Mouse (Mus musculus) stomach, embryonic 14.5 days (tissue): ENCODE data around the gene Slc9a9. TPM values are rescaled to one million over a fixed set of nuclear protein-coding genes. Genes with fewer than 3 reads are reported as not detected.

Source experiments
- ATAC-seq: fragments of 200-750 bp; cut with Nextera tagmentation; 2 replicates; pipeline ENCODE4 v1.8.0; 2017; ENCODE audit warnings: low read depth, moderate TSS enrichment; ENCODE audit not compliant: insufficient number of reproducible peaks, insufficient read depth, low FRiP score
- H3K27ac ChIP-seq: fragments of 300-500 bp; sonication (generic); 2 replicates; pipeline ENCODE4 v1.5.1; 2014; ENCODE audit warnings: mild to moderate bottlenecking, low read length, moderate library complexity, mixed read lengths
- H3K27me3 ChIP-seq: fragments of 300-500 bp; sonication (generic); 2 replicates; pipeline ENCODE4 v1.6.1; 2014; ENCODE audit warnings: low read length, control low read depth, mixed read lengths; ENCODE audit not compliant: control insufficient read depth, insufficient read depth
- H3K36me3 ChIP-seq: fragments of 300-500 bp; sonication (generic); 2 replicates; pipeline ENCODE4 v1.6.1; 2014; ENCODE audit warnings: mild to moderate bottlenecking, control low read depth, low read length, moderate library complexity, mixed read lengths; ENCODE audit not compliant: control insufficient read depth, insufficient read depth
- H3K4me1 ChIP-seq: fragments of 300-500 bp; sonication (generic); 2 replicates; pipeline ENCODE4 v1.6.1; 2014; ENCODE audit warnings: low read length, control low read depth, mixed read lengths; ENCODE audit not compliant: control insufficient read depth, insufficient read depth
- H3K4me2 ChIP-seq: fragments of 300-500 bp; sonication (generic); replicated peaks from 2 replicates; pipeline ENCODE4 v1.6.1; 2014; ENCODE audit warnings: low read depth, low read length, control low read depth
- H3K4me3 ChIP-seq: fragments of 300-500 bp; sonication (generic); 2 replicates; pipeline ENCODE4 v1.5.1; 2014; ENCODE audit warnings: low read depth, low read length, control low read depth
- H3K9ac ChIP-seq: fragments of 300-500 bp; sonication (generic); replicated peaks from 2 replicates; pipeline ENCODE4 v1.6.1; 2014; ENCODE audit warnings: low read depth, mild to moderate bottlenecking, control low read depth, low read length, moderate library complexity, mixed read lengths
- H3K9me3 ChIP-seq: fragments of 300-500 bp; sonication (generic); 2 replicates; pipeline ENCODE4 v1.6.1; 2016; ENCODE audit warnings: low read depth, low read length, control low read depth; ENCODE audit not compliant: control insufficient read depth
- WGBS: fragments of 180-500 bp; shearing (Covaris S2); extraction: QIAGEN DNeasy Blood & Tissue Kit; methylation state at CpG from one replicate; pipeline ENCODE4 v1.1.7; 2014; 5-methylcytosine and 5-hydroxymethylcytosine counted together
- polyA plus RNA-seq: library from polyadenylated mRNA; unstranded; fragments of >200 nt; fragmentation: Nextera tagmentation; extraction: Ambion mirVana; gene quantifications from 2 replicates; pipeline ENCODE4 v1.2.1, GENCODE M21; 2014

The Slc9a9 gene
- polyA plus RNA-seq, 1 experiment from 2014 or later, result 4.2 TPM

GRCm38 (mm10) chr9:94839204-94839603, 169.5 kb downstream of the Slc9a9 start:
- Histone ChIP-seq H3K27me3 (no peaks in the 10 kb centered on the region), H3K4me2 (no peak overlapping the region), H3K4me3 (no peak overlapping the region), H3K4me1 (no peaks in the 10 kb centered on the region), H3K27ac (no peak overlapping the region), H3K9ac (no peak overlapping the region), H3K36me3 (no peaks in the 10 kb centered on the region), H3K9me3 (no peaks in the 10 kb centered on the region)
- no peak for ATAC-seq
- WGBS, result 87% methylated on average over 11 of the region's 11 CpGs

DNA sequence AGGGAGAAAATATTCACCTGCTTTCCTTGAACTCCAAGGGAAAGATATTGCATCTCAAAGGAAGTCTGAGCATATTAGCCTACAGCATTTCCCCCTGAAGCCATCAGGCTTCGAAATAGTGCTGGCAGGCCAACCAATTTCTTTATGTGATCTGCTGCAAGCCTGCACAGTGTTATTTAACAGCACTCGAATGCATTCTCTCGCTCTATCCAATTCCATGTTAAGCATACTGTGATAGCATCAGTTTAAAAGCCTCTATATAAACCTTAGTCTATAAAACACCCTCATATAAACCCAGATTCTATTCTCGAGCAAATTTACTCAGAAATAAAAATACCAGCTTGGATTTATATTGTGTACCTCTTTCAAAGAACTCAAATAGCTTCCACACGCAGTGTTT, 170.7 kb downstream of the Slc9a9 start:
- 69% methylated on average over 5 of the region's 5 CpGs for WGBS
- Histone ChIP-seq H3K4me2 (no peak overlapping the region), H3K4me3 (no peak overlapping the region), H3K4me1 (no peaks in the 10 kb centered on the region), H3K36me3 (no peaks in the 10 kb centered on the region), H3K27ac (no peak overlapping the region), H3K9me3 (no peaks in the 10 kb centered on the region), H3K9ac (no peak overlapping the region), H3K27me3 (no peaks in the 10 kb centered on the region)
- no peak for ATAC-seq

GRCm38 (mm10) chr9:94840972-94841371, 171.3 kb downstream of the Slc9a9 start:
- no peak for ATAC-seq
- WGBS, result 84% methylated on average over 4 of the region's 4 CpGs
- H3K9ac ChIP-seq, result no peak overlapping the region

DNA sequence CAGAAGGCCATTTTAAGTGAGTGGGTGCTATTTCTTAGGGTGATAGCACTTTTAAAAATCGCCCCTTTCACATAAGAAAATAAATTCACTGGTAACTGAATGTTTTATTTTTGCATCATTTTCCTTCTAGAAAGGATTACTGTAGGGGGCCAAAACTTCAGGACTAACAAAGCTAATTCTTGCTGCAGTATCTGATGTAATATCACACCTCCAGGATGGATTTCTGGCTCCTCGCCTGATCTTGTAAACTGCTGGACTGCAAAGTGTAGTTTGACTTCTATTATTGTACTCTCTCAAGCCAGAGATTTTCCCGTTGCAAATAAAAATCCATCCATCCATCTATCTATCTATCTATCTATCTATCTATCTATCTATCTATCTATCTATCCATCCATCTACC, 174.5 kb downstream of the Slc9a9 start:
- 81% methylated on average over 3 of the region's 3 CpGs for WGBS
- Histone ChIP-seq H3K4me2 (no peak overlapping the region), H3K9me3 (no peaks in the 10 kb centered on the region), H3K27ac (no peak overlapping the region), H3K4me3 (no peak overlapping the region), H3K27me3 (no peaks in the 10 kb centered on the region), H3K9ac (no peak overlapping the region), H3K36me3 (no peaks in the 10 kb centered on the region), H3K4me1 (no peaks in the 10 kb centered on the region)
- no peak for ATAC-seq

More at GRCm38 (mm10) chr9:94840972-94841371, 171.3 kb downstream of the Slc9a9 start:
- Histone ChIP-seq H3K27ac (no peak overlapping the region), H3K27me3 (no peaks in the 10 kb centered on the region), H3K36me3 (no peaks in the 10 kb centered on the region), H3K4me1 (no peaks in the 10 kb centered on the region), H3K4me3 (no peak overlapping the region), H3K4me2 (no peak overlapping the region), H3K9me3 (no peaks in the 10 kb centered on the region)

GRCm38 (mm10) chr9:94847624-94848023, 177.9 kb downstream of the Slc9a9 start:
- no peaks in the 10 kb centered on the region for H3K36me3 ChIP-seq
- no peaks in the 10 kb centered on the region for H3K9me3 ChIP-seq
- H3K27me3 ChIP-seq, result no peaks in the 10 kb centered on the region
- no peak overlapping the region for H3K4me2 ChIP-seq
- H3K4me1 ChIP-seq, result no peaks in the 10 kb centered on the region
- no peak overlapping the region for H3K27ac ChIP-seq
- H3K4me3 ChIP-seq, result no peak overlapping the region
- WGBS, result 88% methylated on average over 6 of the region's 6 CpGs
- no peak overlapping the region for H3K9ac ChIP-seq
- ATAC-seq, result no peak

- H3K4me3 ChIP-seq, result no peak overlapping the region
- no peak overlapping the region for H3K9ac ChIP-seq
- no peak for ATAC-seq
- no peaks in the 10 kb centered on the region for H3K4me1 ChIP-seq
- no peaks in the 10 kb centered on the region for H3K9me3 ChIP-seq
- 70% methylated on average over 3 of the region's 3 CpGs for WGBS
- H3K27me3 ChIP-seq, result no peaks in the 10 kb centered on the region
- H3K4me2 ChIP-seq, result no peak overlapping the region
- H3K36me3 ChIP-seq, result no peaks in the 10 kb centered on the region
- H3K27ac ChIP-seq, result no peak overlapping the region
Observed at GRCm38 (mm10) chr9:94851550-94851949, 181.8 kb downstream of the Slc9a9 start.

DNA sequence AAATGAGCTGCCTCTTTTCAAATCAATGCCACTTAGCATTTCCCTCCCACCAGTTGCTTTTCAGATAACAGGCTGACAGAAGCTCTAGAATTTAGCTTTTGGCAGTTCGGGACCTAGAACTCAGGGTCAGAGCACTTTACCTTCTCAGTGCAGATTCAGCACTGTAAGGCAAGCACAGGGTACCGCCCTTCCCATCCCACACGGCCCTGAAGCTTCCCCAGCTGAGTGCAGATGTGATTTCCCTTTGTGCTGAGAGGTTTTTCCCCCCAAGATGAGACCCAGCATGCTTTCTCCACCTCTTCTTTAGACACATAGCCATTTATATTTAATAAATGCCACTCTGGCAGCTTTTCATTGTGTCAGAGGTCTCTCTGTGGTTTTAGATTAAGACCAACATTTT, 186.4 kb downstream of the Slc9a9 start:
- no peaks in the 10 kb centered on the region for H3K36me3 ChIP-seq
- H3K4me2 ChIP-seq, result no peak overlapping the region
- no peaks in the 10 kb centered on the region for H3K27me3 ChIP-seq
- ATAC-seq, result no peak
- H3K9me3 ChIP-seq, result no peaks in the 10 kb centered on the region
- H3K27ac ChIP-seq, result no peak overlapping the region
- no peak overlapping the region for H3K9ac ChIP-seq
- H3K4me3 ChIP-seq, result no peak overlapping the region
- 49% methylated on average over 3 of the region's 3 CpGs for WGBS
- no peaks in the 10 kb centered on the region for H3K4me1 ChIP-seq

GRCm38 (mm10) chr9:94868557-94868956, 198.8 kb downstream of the Slc9a9 start:
- Histone ChIP-seq H3K36me3 (no peaks in the 10 kb centered on the region), H3K4me2 (no peak overlapping the region), H3K4me1 (no peaks in the 10 kb centered on the region), H3K27me3 (no peaks in the 10 kb centered on the region), H3K4me3 (no peak overlapping the region), H3K27ac (no peak overlapping the region), H3K9ac (no peak overlapping the region), H3K9me3 (no peaks in the 10 kb centered on the region)
- ATAC-seq, result no peak
- 61% methylated on average over 1 of the region's 1 CpGs for WGBS

- ATAC-seq, result no peak
- WGBS, result 73% methylated on average over 4 of the region's 4 CpGs
- Histone ChIP-seq H3K4me3 (no peak overlapping the region), H3K9ac (no peak overlapping the region), H3K36me3 (no peaks in the 10 kb centered on the region), H3K4me1 (no peaks in the 10 kb centered on the region), H3K27ac (no peak overlapping the region), H3K4me2 (no peak overlapping the region), H3K27me3 (no peaks in the 10 kb centered on the region), H3K9me3 (no peaks in the 10 kb centered on the region)
Observed at GRCm38 (mm10) chr9:94869023-94869799, 199.5 kb downstream of the Slc9a9 start.
